Mouse (Mus musculus): Measurements from ENCODE around the gene Hspb11. TPM values are rescaled to one million over a fixed set of nuclear protein-coding genes. Genes with fewer than 3 reads are reported as not detected.

Hspb11 gene
- polyA plus RNA-seq, 1 experiment = 19.9 TPM

- DNase-seq (ENCODE audit: low read depth) = peak; percentile 50
- TF ChIP-seq POLR2A (IDR thresholded peaks at IDR 0.05; ENCODE audit: borderline replicate concordance, extremely low read depth, insufficient read depth, insufficient read length, poor library complexity, severe bottlenecking) (0 out of 2 replicates have a peak, but pooled peaks have one; percentile 9), CTCF (IDR thresholded peaks at IDR 0.05; ENCODE audit: borderline replicate concordance, extremely low read depth, insufficient read depth, insufficient read length) (no peak)
Observed at GRCm38 (mm10) chr4:107254414-107254813, 1.0 kb downstream of the Hspb11 start.

GRCm38 (mm10) chr4:107260001-107260400, 6.6 kb downstream of the Hspb11 start:
- no peak for TF ChIP-seq CTCF (IDR thresholded peaks at IDR 0.05; ENCODE audit: borderline replicate concordance, extremely low read depth, insufficient read depth, insufficient read length)
- TF ChIP-seq POLR2A (IDR thresholded peaks at IDR 0.05; ENCODE audit: borderline replicate concordance, extremely low read depth, insufficient read depth, insufficient read length, poor library complexity, severe bottlenecking) = no peak
- DNase-seq (ENCODE audit: low read depth) = no peak

- TF ChIP-seq POLR2A (IDR thresholded peaks at IDR 0.05; ENCODE audit: borderline replicate concordance, extremely low read depth, insufficient read depth, insufficient read length, poor library complexity, severe bottlenecking) (no peak), CTCF (IDR thresholded peaks at IDR 0.05; ENCODE audit: borderline replicate concordance, extremely low read depth, insufficient read depth, insufficient read length) (no peak)
- no peak for DNase-seq (ENCODE audit: low read depth)
Observed at GRCm38 (mm10) chr4:107273683-107274082, 20.3 kb downstream of the Hspb11 start.

- TF ChIP-seq CTCF (IDR thresholded peaks at IDR 0.05; ENCODE audit: borderline replicate concordance, extremely low read depth, insufficient read depth, insufficient read length) = no peak
- TF ChIP-seq POLR2A (IDR thresholded peaks at IDR 0.05; ENCODE audit: borderline replicate concordance, extremely low read depth, insufficient read depth, insufficient read length, poor library complexity, severe bottlenecking) = no peak
- no peak for DNase-seq (ENCODE audit: low read depth)
Observed at GRCm38 (mm10) chr4:107274511-107274910, 21.1 kb downstream of the Hspb11 start.

- DNase-seq (ENCODE audit: low read depth) = peak; percentile 76
- TF ChIP-seq CTCF (IDR thresholded peaks at IDR 0.05; ENCODE audit: borderline replicate concordance, extremely low read depth, insufficient read depth, insufficient read length) (no peak), POLR2A (IDR thresholded peaks at IDR 0.05; ENCODE audit: borderline replicate concordance, extremely low read depth, insufficient read depth, insufficient read length, poor library complexity, severe bottlenecking) (no peak)
Observed at GRCm38 (mm10) chr4:107278188-107278707, 24.9 kb downstream of the Hspb11 start.

- no peak for DNase-seq (ENCODE audit: low read depth)
- TF ChIP-seq CTCF (IDR thresholded peaks at IDR 0.05; ENCODE audit: borderline replicate concordance, extremely low read depth, insufficient read depth, insufficient read length) = no peak
- TF ChIP-seq POLR2A (IDR thresholded peaks at IDR 0.05; ENCODE audit: borderline replicate concordance, extremely low read depth, insufficient read depth, insufficient read length, poor library complexity, severe bottlenecking) = no peak
Observed at GRCm38 (mm10) chr4:107280843-107281475, 27.6 kb downstream of the Hspb11 start.

GRCm38 (mm10) chr4:107285446-107286200, 32.2 kb downstream of the Hspb11 start:
- DNase-seq (ENCODE audit: low read depth) = no peak
- TF ChIP-seq CTCF (IDR thresholded peaks at IDR 0.05; ENCODE audit: borderline replicate concordance, extremely low read depth, insufficient read depth, insufficient read length) (no peak), POLR2A (IDR thresholded peaks at IDR 0.05; ENCODE audit: borderline replicate concordance, extremely low read depth, insufficient read depth, insufficient read length, poor library complexity, severe bottlenecking) (no peak)

- DNase-seq (ENCODE audit: low read depth) = no peak
- TF ChIP-seq CTCF (IDR thresholded peaks at IDR 0.05; ENCODE audit: borderline replicate concordance, extremely low read depth, insufficient read depth, insufficient read length) = no peak
- no peak for TF ChIP-seq POLR2A (IDR thresholded peaks at IDR 0.05; ENCODE audit: borderline replicate concordance, extremely low read depth, insufficient read depth, insufficient read length, poor library complexity, severe bottlenecking)
Observed at GRCm38 (mm10) chr4:107286386-107286785, 33.0 kb downstream of the Hspb11 start.

GRCm38 (mm10) chr4:107287517-107287916, 34.1 kb downstream of the Hspb11 start:
- no peak for TF ChIP-seq CTCF (IDR thresholded peaks at IDR 0.05; ENCODE audit: borderline replicate concordance, extremely low read depth, insufficient read depth, insufficient read length)
- TF ChIP-seq POLR2A (IDR thresholded peaks at IDR 0.05; ENCODE audit: borderline replicate concordance, extremely low read depth, insufficient read depth, insufficient read length, poor library complexity, severe bottlenecking) = no peak
- DNase-seq (ENCODE audit: low read depth) = no peak

- TF ChIP-seq POLR2A (IDR thresholded peaks at IDR 0.05; ENCODE audit: borderline replicate concordance, extremely low read depth, insufficient read depth, insufficient read length, poor library complexity, severe bottlenecking) (no peak), CTCF (IDR thresholded peaks at IDR 0.05; ENCODE audit: borderline replicate concordance, extremely low read depth, insufficient read depth, insufficient read length) (no peak)
- peak; percentile 55 for DNase-seq (ENCODE audit: low read depth)
Observed at GRCm38 (mm10) chr4:107291611-107292272, 38.3 kb downstream of the Hspb11 start.

GRCm38 (mm10) chr4:107292273-107292662, 38.9 kb downstream of the Hspb11 start:
- no peak for DNase-seq (ENCODE audit: low read depth)
- TF ChIP-seq CTCF (IDR thresholded peaks at IDR 0.05; ENCODE audit: borderline replicate concordance, extremely low read depth, insufficient read depth, insufficient read length) (no peak), POLR2A (IDR thresholded peaks at IDR 0.05; ENCODE audit: borderline replicate concordance, extremely low read depth, insufficient read depth, insufficient read length, poor library complexity, severe bottlenecking) (no peak)
